Mouse (Mus musculus): ENCODE data around the gene Mxd1. TPM values are rescaled to one million over a fixed set of nuclear protein-coding genes. Genes with fewer than 3 reads are reported as not detected.
A peak's percentile ranks its signal among the peaks of the same experiment; 100 is the strongest.

Mxd1 gene
- polyA plus RNA-seq, 1 experiment = 19.1 TPM

- 82% methylated on average over 3 of the region's 3 CpGs for WGBS
- TF ChIP-seq CTCF (IDR thresholded peaks at IDR 0.05; ENCODE audit: insufficient read depth, low read length) (no peak), POLR2A (IDR thresholded peaks at IDR 0.05; ENCODE audit: borderline replicate concordance, extremely low read depth, low read depth, low read length) (no peak)
- DNase-seq = no peak
- H3K4me1 ChIP-seq (ENCODE audit: control insufficient read depth, insufficient read depth, low read length) = 0 out of 2 replicates have a peak, but pooled peaks cover 3% of the 10 kb centered on the region
- H3K4me3 ChIP-seq (replicated peaks; ENCODE audit: extremely low read depth, low read depth, low read length) = no peak overlapping the region
Observed at GRCm38 (mm10) chr6:86658501-86658900, 10.5 kb downstream of the Mxd1 start.

GRCm38 (mm10) chr6:86654270-86654916 lies 14.6 kb downstream of the Mxd1 start:
- WGBS = 77% methylated on average over 9 of the region's 9 CpGs
- Histone ChIP-seq H3K4me1 (ENCODE audit: control insufficient read depth, insufficient read depth, low read length) (peaks cover 2% of the 10 kb centered on the region; the same call in 1 of the 2 replicates), H3K4me3 (replicated peaks; ENCODE audit: extremely low read depth, low read depth, low read length) (no peak overlapping the region)
- no peak for TF ChIP-seq POLR2A (IDR thresholded peaks at IDR 0.05; ENCODE audit: borderline replicate concordance, extremely low read depth, low read depth, low read length)
- no peak for TF ChIP-seq CTCF (IDR thresholded peaks at IDR 0.05; ENCODE audit: insufficient read depth, low read length)
- DNase-seq = no peak

GRCm38 (mm10) chr6:86653026-86653425 lies 15.9 kb downstream of the Mxd1 start:
- TF ChIP-seq POLR2A (IDR thresholded peaks at IDR 0.05; ENCODE audit: borderline replicate concordance, extremely low read depth, low read depth, low read length) (no peak), CTCF (IDR thresholded peaks at IDR 0.05; ENCODE audit: insufficient read depth, low read length) (no peak)
- 77% methylated on average over 6 of the region's 6 CpGs for WGBS
- Histone ChIP-seq H3K4me1 (ENCODE audit: control insufficient read depth, insufficient read depth, low read length) (peaks cover 2% of the 10 kb centered on the region; the same call in 1 of the 2 replicates), H3K4me3 (replicated peaks; ENCODE audit: extremely low read depth, low read depth, low read length) (no peak overlapping the region)
- peak; percentile 55 for DNase-seq

GRCm38 (mm10) chr6:86646143-86646542 lies 22.8 kb downstream of the Mxd1 start:
- DNase-seq = no peak
- no peak for TF ChIP-seq POLR2A (IDR thresholded peaks at IDR 0.05; ENCODE audit: borderline replicate concordance, extremely low read depth, low read depth, low read length)
- TF ChIP-seq CTCF (IDR thresholded peaks at IDR 0.05; ENCODE audit: insufficient read depth, low read length) = no peak
- no peaks in the 10 kb centered on the region for H3K4me1 ChIP-seq (ENCODE audit: control insufficient read depth, insufficient read depth, low read length)
- no peak overlapping the region for H3K4me3 ChIP-seq (replicated peaks; ENCODE audit: extremely low read depth, low read depth, low read length)
- 66% methylated on average over 7 of the region's 7 CpGs for WGBS

DNA sequence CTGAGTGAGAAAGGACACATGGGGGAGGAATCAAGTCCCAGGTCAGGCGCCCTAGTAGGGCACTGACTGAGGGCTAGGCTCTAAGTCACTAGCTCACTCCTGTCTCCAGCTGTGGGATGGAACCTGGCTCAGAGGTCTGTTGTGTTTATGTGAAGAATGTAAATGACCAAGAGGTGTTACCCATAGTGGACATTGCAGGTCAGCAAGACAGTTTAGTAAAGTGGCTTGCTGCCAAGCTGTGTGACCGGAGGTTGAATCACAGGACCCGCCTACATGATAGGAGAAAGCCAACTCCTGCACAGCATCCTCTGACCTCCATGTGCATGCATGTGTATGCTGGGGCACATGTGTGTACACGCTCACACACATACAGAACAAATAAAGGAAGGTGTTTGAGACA lies 23.4 kb downstream of the Mxd1 start:
- WGBS = 65% methylated on average over 4 of the region's 4 CpGs
- no peak for DNase-seq
- no peak for TF ChIP-seq POLR2A (IDR thresholded peaks at IDR 0.05; ENCODE audit: borderline replicate concordance, extremely low read depth, low read depth, low read length)
- no peak for TF ChIP-seq CTCF (IDR thresholded peaks at IDR 0.05; ENCODE audit: insufficient read depth, low read length)
- no peaks in the 10 kb centered on the region for H3K4me1 ChIP-seq (ENCODE audit: control insufficient read depth, insufficient read depth, low read length)
- H3K4me3 ChIP-seq (replicated peaks; ENCODE audit: extremely low read depth, low read depth, low read length) = no peak overlapping the region

DNA sequence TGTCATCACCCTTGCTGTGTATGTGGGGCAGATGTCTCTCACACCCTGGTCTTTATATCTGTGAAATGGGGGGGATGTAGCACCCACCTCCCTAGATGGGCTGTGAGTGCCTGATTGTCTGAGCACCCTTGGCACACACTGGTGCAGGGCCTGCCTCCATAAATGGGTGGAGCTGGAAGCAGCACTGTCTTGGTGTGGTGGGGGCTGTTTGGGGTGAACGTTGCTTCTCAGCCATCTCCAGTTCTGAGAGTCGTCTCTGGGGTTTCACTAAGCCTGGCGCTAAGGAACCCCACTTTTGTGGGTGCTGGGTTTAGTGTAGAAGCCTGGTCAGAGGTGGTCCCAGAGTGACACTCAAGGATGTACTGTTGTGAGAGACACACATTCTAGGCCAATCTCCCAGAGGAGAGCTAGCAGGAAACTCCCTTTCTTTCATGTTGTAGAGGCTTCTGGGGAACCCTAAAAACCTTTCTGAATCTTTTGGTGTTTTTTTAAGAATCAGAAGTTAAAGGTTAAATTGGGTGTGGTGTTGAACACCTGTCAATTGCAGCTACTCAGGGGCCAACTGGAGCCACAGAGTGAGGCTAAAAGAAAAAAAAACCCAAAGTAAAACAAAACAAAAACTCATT lies 24.1 kb downstream of the Mxd1 start:
- TF ChIP-seq POLR2A (IDR thresholded peaks at IDR 0.05; ENCODE audit: borderline replicate concordance, extremely low read depth, low read depth, low read length) (no peak), CTCF (IDR thresholded peaks at IDR 0.05; ENCODE audit: insufficient read depth, low read length) (no peak)
- Histone ChIP-seq H3K4me3 (replicated peaks; ENCODE audit: extremely low read depth, low read depth, low read length) (no peak overlapping the region), H3K4me1 (ENCODE audit: control insufficient read depth, insufficient read depth, low read length) (no peaks in the 10 kb centered on the region)
- WGBS = 74% methylated on average over 3 of the region's 3 CpGs
- no peak for DNase-seq

- Histone ChIP-seq H3K4me1 (ENCODE audit: control insufficient read depth, insufficient read depth, low read length) (peaks cover 1% of the 10 kb centered on the region; the same call in 1 of the 2 replicates), H3K4me3 (replicated peaks; ENCODE audit: extremely low read depth, low read depth, low read length) (no peak overlapping the region)
- DNase-seq = no peak
- TF ChIP-seq POLR2A (IDR thresholded peaks at IDR 0.05; ENCODE audit: borderline replicate concordance, extremely low read depth, low read depth, low read length) (no peak), CTCF (IDR thresholded peaks at IDR 0.05; ENCODE audit: insufficient read depth, low read length) (no peak)
- WGBS = 62% methylated on average over 8 of the region's 8 CpGs
Observed at GRCm38 (mm10) chr6:86641716-86642115, 27.2 kb downstream of the Mxd1 start.

DNA sequence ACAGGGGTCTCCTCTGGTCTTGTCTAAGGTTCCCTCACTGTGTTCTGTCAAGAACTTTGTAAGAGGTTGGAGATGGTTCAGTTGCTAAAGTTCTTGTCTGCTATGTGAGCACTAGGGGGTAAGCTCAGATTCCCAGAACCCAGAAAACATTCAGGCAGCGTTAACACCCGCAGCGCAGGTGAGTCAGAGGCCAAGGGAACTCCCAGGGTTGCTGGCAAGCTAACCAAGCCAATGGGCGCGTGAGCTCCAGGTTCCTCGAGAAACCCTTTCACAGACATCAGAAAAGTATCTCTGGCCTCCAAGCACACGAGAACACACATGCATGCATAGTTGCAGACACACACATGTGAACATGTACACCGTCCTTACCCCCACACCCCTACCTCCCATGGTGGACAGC lies 28.2 kb downstream of the Mxd1 start:
- WGBS = 87% methylated on average over 8 of the region's 8 CpGs
- DNase-seq = no peak
- H3K4me1 ChIP-seq (ENCODE audit: control insufficient read depth, insufficient read depth, low read length) = peaks cover 3% of the 10 kb centered on the region; the same call in 1 of the 2 replicates
- no peak overlapping the region for H3K4me3 ChIP-seq (replicated peaks; ENCODE audit: extremely low read depth, low read depth, low read length)
- TF ChIP-seq POLR2A (IDR thresholded peaks at IDR 0.05; ENCODE audit: borderline replicate concordance, extremely low read depth, low read depth, low read length) (no peak), CTCF (IDR thresholded peaks at IDR 0.05; ENCODE audit: insufficient read depth, low read length) (no peak)

GRCm38 (mm10) chr6:86640161-86640560 lies 28.8 kb downstream of the Mxd1 start:
- DNase-seq = no peak
- peaks cover 3% of the 10 kb centered on the region; the same call in 1 of the 2 replicates for H3K4me1 ChIP-seq (ENCODE audit: control insufficient read depth, insufficient read depth, low read length)
- no peak overlapping the region for H3K4me3 ChIP-seq (replicated peaks; ENCODE audit: extremely low read depth, low read depth, low read length)
- WGBS = 84% methylated on average over 3 of the region's 3 CpGs
- no peak for TF ChIP-seq CTCF (IDR thresholded peaks at IDR 0.05; ENCODE audit: insufficient read depth, low read length)
- TF ChIP-seq POLR2A (IDR thresholded peaks at IDR 0.05; ENCODE audit: borderline replicate concordance, extremely low read depth, low read depth, low read length) = no peak
